Mouse (Mus musculus) kidney, postnatal 14 days (tissue): ENCODE results near the gene Arf6.

Experiments used
- DNase-seq: peaks from one replicate; pipeline ENCODE4 v3.0.0; 2022; ENCODE audit warnings: mixed read lengths

Gene Arf6

GRCm38 (mm10) chr12:69414826-69415572 lies 43.0 kb downstream of the Arf6 start:
- no peak for DNase-seq

DNA sequence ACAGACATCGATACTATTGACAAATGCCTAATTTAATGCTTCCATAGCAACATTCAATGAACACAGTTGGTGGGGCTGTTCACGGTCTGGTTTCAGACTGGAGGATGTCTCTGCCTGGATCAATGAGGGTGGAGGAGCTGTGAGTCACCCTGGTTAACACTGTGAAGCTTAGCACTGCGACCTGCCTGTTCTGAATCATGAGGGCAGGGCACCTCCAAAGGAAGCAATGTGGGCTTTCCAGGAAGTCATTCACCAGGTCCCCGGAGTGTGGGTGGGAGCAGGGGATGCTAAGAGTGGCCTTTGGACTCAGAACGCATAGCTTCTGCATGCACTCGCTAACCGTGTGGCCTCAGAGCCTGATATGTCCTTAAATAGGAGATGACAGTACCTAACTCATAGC lies 44.8 kb downstream of the Arf6 start:
- DNase-seq, result no peak

GRCm38 (mm10) chr12:69417701-69418291 lies 45.8 kb downstream of the Arf6 start:
- DNase-seq, result no peak

- DNase-seq, result no peak
Observed at GRCm38 (mm10) chr12:69418606-69419005, 46.7 kb downstream of the Arf6 start.

GRCm38 (mm10) chr12:69419017-69419605 lies 47.2 kb downstream of the Arf6 start:
- no peak for DNase-seq

- no peak for DNase-seq
Observed at GRCm38 (mm10) chr12:69419606-69420005, 47.7 kb downstream of the Arf6 start.

DNA sequence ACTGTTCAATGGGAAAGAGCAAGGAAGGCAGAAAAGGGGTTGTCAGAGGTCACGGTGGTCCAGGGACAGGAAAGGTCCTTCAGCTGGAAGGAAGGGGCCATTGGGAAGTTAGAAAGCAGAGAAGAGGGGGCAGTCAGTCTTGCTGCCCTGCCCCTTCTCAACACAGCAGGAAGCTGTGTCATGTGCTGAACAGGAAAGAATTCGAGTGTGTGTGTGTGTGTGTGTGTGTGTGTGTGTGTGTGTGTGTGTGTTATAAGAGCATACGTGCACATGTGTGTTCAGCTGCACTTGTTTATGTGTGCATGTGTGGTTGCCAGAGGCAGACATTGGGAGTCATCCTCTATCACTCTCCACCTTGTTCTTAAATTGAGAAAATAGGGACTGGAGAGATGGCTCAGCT lies 48.8 kb downstream of the Arf6 start:
- DNase-seq, result no peak

DNA sequence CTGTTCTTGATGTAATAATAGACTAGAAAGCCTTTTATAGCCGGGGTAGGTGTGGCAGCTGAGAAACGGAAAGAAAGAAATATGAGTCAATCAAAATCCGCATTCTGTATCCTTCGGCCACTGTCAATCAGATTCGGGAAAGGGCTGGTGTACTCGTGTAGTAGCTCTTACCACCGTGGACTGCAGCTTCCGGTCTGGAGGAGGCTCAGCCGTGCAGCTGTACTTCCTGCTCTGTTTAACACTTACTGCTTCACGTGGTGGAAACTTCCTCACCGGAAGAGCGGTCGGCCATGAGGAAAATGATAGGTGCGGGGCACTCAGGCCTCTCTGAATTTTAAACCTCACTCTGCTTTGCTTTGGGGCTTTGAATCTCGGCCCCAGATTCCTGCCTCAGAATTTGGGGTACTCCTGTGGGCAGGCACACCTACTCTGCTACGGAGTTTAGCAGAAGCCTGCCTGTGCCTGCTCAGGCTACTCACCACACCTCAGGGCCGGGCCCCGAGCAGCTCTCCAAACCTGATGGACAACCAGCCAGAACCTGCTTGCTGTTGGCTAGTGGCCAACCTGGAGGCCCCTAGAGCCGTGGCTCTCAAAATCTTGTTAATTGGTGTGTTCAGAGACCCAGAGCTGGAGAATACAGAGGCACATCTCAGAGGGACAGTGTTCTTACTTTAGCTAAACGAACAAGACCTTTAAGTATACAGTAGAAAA lies 51.0 kb downstream of the Arf6 start:
- peak; percentile 65 for DNase-seq
